ENCODE assay signal across 9 mouse cellular contexts in the genomic region with DNA sequence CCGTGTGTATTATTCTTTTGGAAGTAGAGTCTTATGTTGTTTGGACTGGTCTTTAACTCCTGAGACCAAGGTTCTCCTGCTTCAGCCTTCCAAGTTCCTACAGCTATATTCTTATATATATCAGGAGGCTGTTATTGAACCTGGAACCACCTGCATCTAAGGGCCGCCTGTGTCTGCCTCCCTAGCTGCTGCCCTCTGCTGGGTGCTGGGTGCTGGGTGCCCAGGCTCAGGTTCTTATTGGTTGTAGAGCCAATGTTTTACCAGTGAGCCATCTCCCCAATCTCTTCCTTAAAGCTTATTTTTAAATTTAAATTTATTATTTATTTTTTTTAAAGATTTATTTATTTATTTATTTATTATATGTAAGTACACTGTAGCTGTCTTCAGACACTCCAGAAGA. TPM values are rescaled to one million over a fixed set of nuclear protein-coding genes. Genes with fewer than 3 reads are reported as not detected.
DNase-seq lines count a peak whose midpoint lies in the region; ATAC-seq and TF ChIP-seq lines count a peak whose summit lies in the region.
"Had no signal": no experiment of that assay in that cellular context is flagged by ENCODE, and none has a peak within 500 bp of the region (broad histone marks: within the 10 kb centered on the region; RNA-seq: fewer than 3 reads in every experiment).

No protein-coding gene starts in this region.

- H3K27ac ChIP-seq in liver, adult 2 months (replicated peaks; ENCODE audit: insufficient read depth, low read depth, low read length): no peak overlapping the region
- H3K27ac ChIP-seq in liver, embryonic 12.5 days: no peak overlapping the region
- H3K27ac ChIP-seq in stomach, postnatal 0 days (replicated peaks): no peak overlapping the region
- H3K27ac ChIP-seq in forebrain, embryonic 16.5 days (ENCODE audit: low read length): no peak overlapping the region

- DNase-seq in cerebellum, postnatal 10 days: peak; percentile 45 to 54
- no peak for DNase-seq in liver, adult 2 months (ENCODE audit: extremely low read depth, low read depth, low spot score)
- peak; percentile 49 for DNase-seq in T-cell, adult 2 months (ENCODE audit: low spot score)
- DNase-seq in stomach, postnatal 0 days (ENCODE audit: low spot score): no peak
- DNase-seq in layer of hippocampus, adult 8-10 months (ENCODE audit: low spot score in 2 of 2): no peak
- DNase-seq: cerebellum, adult 11-12 months had no signal

- peaks cover 9% of the 10 kb centered on the region for H3K79me2 ChIP-seq in liver, adult 2 months (ENCODE audit: control insufficient read depth, insufficient read depth, low read length)

- no peak overlapping the region for H3K4me2 ChIP-seq in liver, embryonic 12.5 days
- H3K4me2 ChIP-seq in stomach, postnatal 0 days (replicated peaks; ENCODE audit: low read depth): no peak overlapping the region
- H3K4me2 ChIP-seq in forebrain, embryonic 16.5 days (ENCODE audit: low read length): no peak overlapping the region

- H3K36me3 ChIP-seq in liver, adult 2 months (ENCODE audit: control insufficient read depth, insufficient read depth, low read length): peaks cover under 1% of the 10 kb centered on the region; the same call in 1 of the 2 replicates
- peaks cover 7% of the 10 kb centered on the region for H3K36me3 ChIP-seq in liver, embryonic 12.5 days
- H3K36me3 ChIP-seq in stomach, postnatal 0 days (ENCODE audit: control insufficient read depth, insufficient read depth, low read length): 0 out of 2 replicates have a peak, but pooled peaks cover under 1% of the 10 kb centered on the region
- 0 out of 2 replicates have a peak, but pooled peaks cover under 1% of the 10 kb centered on the region for H3K36me3 ChIP-seq in forebrain, embryonic 16.5 days (ENCODE audit: control insufficient read depth, insufficient read depth)

- no peaks in the 10 kb centered on the region for H3K9me3 ChIP-seq in liver, embryonic 12.5 days (replicated peaks)
- H3K9me3 ChIP-seq in stomach, postnatal 0 days (ENCODE audit: control insufficient read depth, low read length): no peaks in the 10 kb centered on the region
- H3K9me3 ChIP-seq in forebrain, embryonic 16.5 days (ENCODE audit: control insufficient read depth, low read length): no peaks in the 10 kb centered on the region

- peak; percentile 71 for TF ChIP-seq CTCF in liver, adult 2 months (IDR thresholded peaks at IDR 0.05; ENCODE audit: low read depth, low read length)
- peak; percentile 64 for TF ChIP-seq CTCF in stomach, postnatal 0 days (IDR thresholded peaks at IDR 0.05; ENCODE audit: low read depth)

- no peak for TF ChIP-seq EP300 in stomach, postnatal 0 days (optimal IDR thresholded peaks at IDR 0.05)

- peaks cover 14% of the 10 kb centered on the region for H3K4me1 ChIP-seq in liver, adult 2 months (ENCODE audit: control insufficient read depth, insufficient read depth, low read length)
- H3K4me1 ChIP-seq in liver, embryonic 12.5 days: peaks cover 39% of the 10 kb centered on the region
- H3K4me1 ChIP-seq in stomach, postnatal 0 days (replicated peaks; ENCODE audit: control insufficient read depth, insufficient read depth): no peaks in the 10 kb centered on the region
- H3K4me1 ChIP-seq in forebrain, embryonic 16.5 days (replicated peaks; ENCODE audit: control insufficient read depth, insufficient read depth, low read length): peaks cover 24% of the 10 kb centered on the region

- no peak for ATAC-seq in cerebellum, adult (ENCODE audit: insufficient number of reproducible peaks, low FRiP score, low TSS enrichment)
- ATAC-seq in liver, embryonic 12.5 days: no peak
- no peak for ATAC-seq in stomach, postnatal 0 days (ENCODE audit: low FRiP score, low TSS enrichment)
- no peak for ATAC-seq in forebrain, embryonic 16.5 days

- H3K4me3 ChIP-seq in liver, adult 2 months (ENCODE audit: insufficient read depth, low read depth, low read length): no peak overlapping the region
- no peak overlapping the region for H3K4me3 ChIP-seq in liver, embryonic 12.5 days
- no peak overlapping the region for H3K4me3 ChIP-seq in stomach, postnatal 0 days (ENCODE audit: low read depth, low read length)
- no peak overlapping the region for H3K4me3 ChIP-seq in forebrain, embryonic 16.5 days (replicated peaks; ENCODE audit: low read length)

- no peaks in the 10 kb centered on the region for H3K27me3 ChIP-seq in liver, adult 2 months (ENCODE audit: control insufficient read depth, insufficient read depth, low read length)
- peaks cover 6% of the 10 kb centered on the region; the same call in 1 of the 2 replicates for H3K27me3 ChIP-seq in liver, embryonic 12.5 days (replicated peaks)
- H3K27me3 ChIP-seq in stomach, postnatal 0 days (ENCODE audit: control insufficient read depth, insufficient read depth, low read length): no peaks in the 10 kb centered on the region
- no peaks in the 10 kb centered on the region for H3K27me3 ChIP-seq in forebrain, embryonic 16.5 days (replicated peaks; ENCODE audit: control insufficient read depth, insufficient read depth, low read length)

- no peak for TF ChIP-seq POLR2A in liver, adult 2 months (IDR thresholded peaks at IDR 0.05; ENCODE audit: extremely low read depth, insufficient read depth, low read length)

- no peak overlapping the region for H3K9ac ChIP-seq in liver, adult 2 months (ENCODE audit: low read depth, low read length)
- H3K9ac ChIP-seq in liver, embryonic 12.5 days: no peak overlapping the region
- H3K9ac ChIP-seq in stomach, postnatal 0 days (ENCODE audit: low read length): no peak overlapping the region
- no peak overlapping the region for H3K9ac ChIP-seq in forebrain, embryonic 16.5 days (replicated peaks; ENCODE audit: low read depth, low read length)

- 58% methylated on average over 2 of the region's 2 CpGs for WGBS in liver, adult 2 months
- 58% methylated on average over 2 of the region's 2 CpGs for WGBS in liver, embryonic 12.5 days (ENCODE audit: insufficient replicate concordance)
- 63% methylated on average over 2 of the region's 2 CpGs for WGBS in stomach, postnatal 0 days
- WGBS in forebrain, embryonic 16.5 days: 67% methylated on average over 2 of the region's 2 CpGs

RNA-seq across cellular contexts. Expression of gene Dazap2, which starts 2.7 kb away (rescaled TPM):
- total RNA-seq in liver, adult 2 months (2014; rRNA removed): 50.3 and 60.2 TPM in 2 replicates
- 395 and 460 TPM in 2 replicates for polyA plus RNA-seq in liver, adult 2 months (2012; rRNA removed)
- polyA plus RNA-seq in liver, embryonic 12.5 days (2016; fragmentation: Nextera tagmentation; extraction: Ambion mirVana): 163 and 167 TPM in 2 replicates
- 177 and 205 TPM in 2 replicates for polyA plus RNA-seq in stomach, postnatal 0 days (2015; fragmentation: Nextera tagmentation; extraction: Ambion mirVana)
- 152 and 164 TPM in 2 replicates for polyA plus RNA-seq in forebrain, embryonic 16.5 days (2015; fragmentation: Nextera tagmentation; extraction: Ambion mirVana)
- 100 to 1,000 TPM; 106 to 135 (median 115) TPM for total RNA-seq in layer of hippocampus, adult 8-10 months (2022)

RNA-seq across cellular contexts. Expression of gene Pou6f1, which starts 12.6 kb away (rescaled TPM):
- total RNA-seq in liver, adult 2 months (2014; rRNA removed): 1.9 and 2.0 TPM in 2 replicates
- 3.1 and 5.5 TPM in 2 replicates for polyA plus RNA-seq in liver, adult 2 months (2012; rRNA removed)
- polyA plus RNA-seq in liver, embryonic 12.5 days (2016; fragmentation: Nextera tagmentation; extraction: Ambion mirVana): 0.41 and 0.45 TPM in 2 replicates
- 2.6 and 3.2 TPM in 2 replicates for polyA plus RNA-seq in stomach, postnatal 0 days (2015; fragmentation: Nextera tagmentation; extraction: Ambion mirVana)
- polyA plus RNA-seq in forebrain, embryonic 16.5 days (2015; fragmentation: Nextera tagmentation; extraction: Ambion mirVana): 52.7 and 53.2 TPM in 2 replicates
- 100 to 1,000 TPM in 3 of 4 experiments, 10 to 100 TPM in 1; 99.4 to 115 (median 109) TPM for total RNA-seq in layer of hippocampus, adult 8-10 months (2022)

RNA-seq across cellular contexts. Expression of gene Smagp, which starts 24.3 kb away (rescaled TPM):
- 13.0 and 14.9 TPM in 2 replicates for total RNA-seq in liver, adult 2 months (2014; rRNA removed)
- polyA plus RNA-seq in liver, adult 2 months (2012; rRNA removed): 57.0 and 80.1 TPM in 2 replicates
- 10.5 and 11.4 TPM in 2 replicates for polyA plus RNA-seq in liver, embryonic 12.5 days (2016; fragmentation: Nextera tagmentation; extraction: Ambion mirVana)
- 94.8 and 103 TPM in 2 replicates for polyA plus RNA-seq in stomach, postnatal 0 days (2015; fragmentation: Nextera tagmentation; extraction: Ambion mirVana)
- polyA plus RNA-seq in forebrain, embryonic 16.5 days (2015; fragmentation: Nextera tagmentation; extraction: Ambion mirVana): 2.4 and 3.3 TPM in 2 replicates
- 1 to 10 TPM; 1.4 to 4.3 (median 2.7) TPM for total RNA-seq in layer of hippocampus, adult 8-10 months (2022)

RNA-seq across cellular contexts. Expression of gene Bin2, which starts 56.9 kb away (rescaled TPM):
- 1.0 and 4.0 TPM in 2 replicates for total RNA-seq in liver, adult 2 months (2014; rRNA removed)
- polyA plus RNA-seq in liver, adult 2 months (2012; rRNA removed): 1.4 and 4.0 TPM in 2 replicates
- 40.5 and 40.6 TPM in 2 replicates for polyA plus RNA-seq in liver, embryonic 12.5 days (2016; fragmentation: Nextera tagmentation; extraction: Ambion mirVana)
- polyA plus RNA-seq in stomach, postnatal 0 days (2015; fragmentation: Nextera tagmentation; extraction: Ambion mirVana): 1.3 and 2.3 TPM in 2 replicates
- 0.65 and 0.70 TPM in 2 replicates for polyA plus RNA-seq in forebrain, embryonic 16.5 days (2015; fragmentation: Nextera tagmentation; extraction: Ambion mirVana)
- total RNA-seq in layer of hippocampus, adult 8-10 months (2022): 10 to 100 TPM in 2 of 4 experiments, 1 to 10 TPM in 2; 4.5 to 15.9 (median 9.7) TPM

Comparison
In these comparisons a context has a peak if more than half of its experiments do, and no peak if none do; other contexts are left out.
1. DNase-seq: peak in cerebellum, postnatal 10 days (2 of 2) and T-cell, adult 2 months (single experiment); none in liver, adult 2 months (single experiment), stomach, postnatal 0 days (single experiment) and layer of hippocampus, adult 8-10 months (0 of 2).